Comparison of ENCODE assay signal across 16 mouse cellular contexts in the genomic region with DNA sequence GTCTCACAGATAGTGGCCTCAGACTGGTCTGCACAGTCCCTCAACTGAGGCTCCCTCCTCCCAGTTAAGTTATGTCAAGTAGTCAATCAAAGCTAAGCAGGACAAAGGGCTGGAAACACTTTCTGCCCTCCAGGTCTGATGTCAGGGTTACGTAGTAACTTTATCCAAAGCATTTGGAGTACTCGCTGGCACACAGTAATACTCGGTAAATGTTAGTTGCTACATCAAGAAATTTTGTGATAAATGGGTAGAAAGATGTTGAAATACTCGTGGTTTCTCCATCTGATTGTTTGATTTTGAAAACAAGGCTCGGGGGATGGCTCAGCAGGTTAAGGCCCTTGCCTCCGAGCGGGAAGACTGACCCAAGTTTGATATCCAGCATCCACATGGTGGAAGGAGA.
"Had no signal": no experiment of that assay in that cellular context is flagged by ENCODE, and none has a peak within 500 bp of the region (broad histone marks: within the 10 kb centered on the region; RNA-seq: fewer than 3 reads in every experiment).

No protein-coding gene starts in this region.

- H3K4me1 ChIP-seq: lung, embryonic 15.5 days; midbrain, embryonic 13.5 days; midbrain, embryonic 15.5 days; neural tube, embryonic 12.5 days; stomach, embryonic 15.5 days had no signal

- H3K36me3 ChIP-seq: midbrain, embryonic 13.5 days; midbrain, embryonic 15.5 days; neural tube, embryonic 12.5 days; stomach, embryonic 15.5 days had no signal

- H3K9me3 ChIP-seq: lung, embryonic 15.5 days; megakaryocyte, embryonic 14.5 days; midbrain, embryonic 13.5 days; midbrain, embryonic 15.5 days; neural tube, embryonic 12.5 days; stomach, embryonic 15.5 days had no signal

- H3K27ac ChIP-seq: lung, embryonic 15.5 days; macrophage; midbrain, embryonic 13.5 days; midbrain, embryonic 15.5 days; neural tube, embryonic 12.5 days; stomach, embryonic 15.5 days; stomach, postnatal 0 days had no signal

- ATAC-seq: liver, postnatal 0 days; midbrain, embryonic 13.5 days; midbrain, embryonic 15.5 days had no signal

- H3K9ac ChIP-seq: liver, postnatal 0 days; lung, embryonic 15.5 days; midbrain, embryonic 13.5 days; midbrain, embryonic 15.5 days; neural tube, embryonic 12.5 days; stomach, embryonic 15.5 days had no signal

- H3K4me2 ChIP-seq: lung, embryonic 15.5 days; midbrain, embryonic 11.5 days; midbrain, embryonic 13.5 days; midbrain, embryonic 15.5 days; neural tube, embryonic 12.5 days; stomach, embryonic 15.5 days had no signal

- H3K27me3 ChIP-seq: lung, embryonic 15.5 days; megakaryocyte, embryonic 14.5 days; midbrain, embryonic 13.5 days; midbrain, embryonic 15.5 days; neural tube, embryonic 12.5 days; stomach, embryonic 15.5 days had no signal

- H3K4me3 ChIP-seq: lung, embryonic 15.5 days; megakaryocyte, embryonic 14.5 days; midbrain, embryonic 13.5 days; midbrain, embryonic 15.5 days; neural tube, embryonic 12.5 days; stomach, embryonic 15.5 days had no signal

- DNase-seq: liver, postnatal 0 days; lung, adult 2 months; lung, postnatal 10 days; right cerebral cortex, postnatal 14 days; thymus, adult 2 months; thymus, postnatal 25 days; thymus, postnatal 4 days had no signal
